Mouse (Mus musculus) stomach, embryonic 14.5 days (tissue): ENCODE data around the gene Chd6. TPM values are rescaled to one million over a fixed set of nuclear protein-coding genes. Genes with fewer than 3 reads are reported as not detected.
A peak's percentile ranks its signal among the peaks of the same experiment; 100 is the strongest.

Experiments used
- ATAC-seq: fragments of 200-750 bp; cut with Nextera tagmentation; 2 replicates; pipeline ENCODE4 v1.8.0; 2017; ENCODE audit warnings: low read depth, moderate TSS enrichment; ENCODE audit not compliant: insufficient number of reproducible peaks, insufficient read depth, low FRiP score
- H3K27ac ChIP-seq: fragments of 300-500 bp; sonication (generic); 2 replicates; pipeline ENCODE4 v1.5.1; 2014; ENCODE audit warnings: mild to moderate bottlenecking, low read length, moderate library complexity, mixed read lengths
- H3K27me3 ChIP-seq: fragments of 300-500 bp; sonication (generic); 2 replicates; pipeline ENCODE4 v1.6.1; 2014; ENCODE audit warnings: low read length, control low read depth, mixed read lengths; ENCODE audit not compliant: control insufficient read depth, insufficient read depth
- H3K36me3 ChIP-seq: fragments of 300-500 bp; sonication (generic); 2 replicates; pipeline ENCODE4 v1.6.1; 2014; ENCODE audit warnings: mild to moderate bottlenecking, control low read depth, low read length, moderate library complexity, mixed read lengths; ENCODE audit not compliant: control insufficient read depth, insufficient read depth
- H3K4me1 ChIP-seq: fragments of 300-500 bp; sonication (generic); 2 replicates; pipeline ENCODE4 v1.6.1; 2014; ENCODE audit warnings: low read length, control low read depth, mixed read lengths; ENCODE audit not compliant: control insufficient read depth, insufficient read depth
- H3K4me2 ChIP-seq: fragments of 300-500 bp; sonication (generic); replicated peaks from 2 replicates; pipeline ENCODE4 v1.6.1; 2014; ENCODE audit warnings: low read depth, low read length, control low read depth
- H3K4me3 ChIP-seq: fragments of 300-500 bp; sonication (generic); 2 replicates; pipeline ENCODE4 v1.5.1; 2014; ENCODE audit warnings: low read depth, low read length, control low read depth
- H3K9ac ChIP-seq: fragments of 300-500 bp; sonication (generic); replicated peaks from 2 replicates; pipeline ENCODE4 v1.6.1; 2014; ENCODE audit warnings: low read depth, mild to moderate bottlenecking, control low read depth, low read length, moderate library complexity, mixed read lengths
- H3K9me3 ChIP-seq: fragments of 300-500 bp; sonication (generic); 2 replicates; pipeline ENCODE4 v1.6.1; 2016; ENCODE audit warnings: low read depth, low read length, control low read depth; ENCODE audit not compliant: control insufficient read depth
- WGBS: fragments of 180-500 bp; shearing (Covaris S2); extraction: QIAGEN DNeasy Blood & Tissue Kit; methylation state at CpG from one replicate; pipeline ENCODE4 v1.1.7; 2014; 5-methylcytosine and 5-hydroxymethylcytosine counted together
- polyA plus RNA-seq: library from polyadenylated mRNA; unstranded; fragments of >200 nt; fragmentation: Nextera tagmentation; extraction: Ambion mirVana; gene quantifications from 2 replicates; pipeline ENCODE4 v1.2.1, GENCODE M21; 2014

Gene Chd6
- polyA plus RNA-seq, 1 experiment from 2014 or later = 52.2 TPM

DNA sequence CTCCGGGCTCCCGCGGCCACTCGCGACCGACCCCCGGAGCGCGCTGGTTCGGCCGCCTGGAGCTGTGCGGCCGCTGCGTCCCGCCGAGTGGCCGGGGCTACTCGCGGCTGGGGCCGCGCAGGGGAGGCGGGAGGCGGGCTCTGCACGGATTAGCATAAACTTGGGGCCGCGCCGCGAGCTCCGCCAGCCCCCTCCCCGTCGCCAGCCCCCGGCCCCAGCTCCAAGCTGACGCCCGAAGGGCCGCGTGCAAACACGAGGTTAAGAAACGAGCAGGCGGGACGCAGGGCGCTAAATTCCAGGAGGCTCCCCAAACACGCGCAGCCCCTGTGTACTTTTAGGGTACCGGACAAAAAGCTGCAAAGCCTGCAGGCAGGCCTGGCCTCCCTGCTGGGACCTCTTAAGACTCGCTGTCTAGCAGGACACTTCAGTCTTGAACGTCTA lies 196.6 kb downstream of the Chd6 start, which contains the start of gene Emilin3:
Gene Emilin3, minus strand, starts transcription at position 98 of the 441 bp plus-strand sequence.
- peak within 1 kb of the TSS; percentile 55 for H3K27ac ChIP-seq
- H3K36me3 ChIP-seq = peaks cover 9% of the 10 kb centered on the region
- ATAC-seq = peak; percentile 76
- no peaks in the 10 kb centered on the region for H3K9me3 ChIP-seq
- peak within 1 kb of the TSS; percentile 57 for H3K4me3 ChIP-seq
- peak within 1 kb of the TSS; percentile 74 for H3K9ac ChIP-seq
- peaks cover 16% of the 10 kb centered on the region for H3K4me1 ChIP-seq
- H3K27me3 ChIP-seq = peaks cover 5% of the 10 kb centered on the region; the same call in 1 of the 2 replicates
- under 1% methylated on average over 46 of the region's 46 CpGs for WGBS
- peak within 1 kb of the TSS; percentile 94 for H3K4me2 ChIP-seq

DNA sequence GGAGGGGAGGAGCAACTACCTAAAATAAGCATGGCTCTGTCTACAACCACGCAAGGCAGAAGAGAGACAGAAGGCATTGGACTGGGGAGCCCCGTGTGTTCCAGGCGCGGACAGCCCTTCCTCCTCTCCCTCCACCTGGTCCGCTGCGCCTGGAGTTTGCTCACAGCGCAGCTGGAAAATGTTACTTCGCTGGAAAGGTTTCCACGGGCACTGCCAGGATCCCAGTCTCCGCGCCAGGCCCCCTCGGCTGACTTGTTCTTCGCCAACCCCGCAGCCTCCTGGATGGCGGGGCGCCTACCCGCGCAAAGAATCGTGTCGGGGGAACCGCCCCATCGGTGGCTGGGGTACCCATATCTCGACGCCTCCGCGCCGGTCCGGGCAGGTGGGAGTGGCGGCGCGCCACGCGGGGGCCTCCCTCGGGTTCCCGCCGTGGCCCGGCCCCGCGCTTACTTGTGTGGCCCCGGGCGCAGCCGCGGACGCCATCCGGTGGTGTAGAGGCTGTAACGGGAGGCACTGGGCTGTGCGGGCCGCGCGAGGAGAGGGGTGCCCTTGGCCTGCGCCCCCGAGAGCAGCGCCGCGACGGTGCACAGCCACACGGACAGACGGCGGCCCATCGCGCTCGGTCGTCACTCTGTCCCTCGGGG lies 197.2 kb downstream of the Chd6 start:
- Histone ChIP-seq H3K27ac (peak overlapping the region; percentile 55; the same call in 1 of the 2 replicates), H3K4me1 (peaks cover 16% of the 10 kb centered on the region), H3K36me3 (peaks cover 11% of the 10 kb centered on the region), H3K9ac (peak overlapping the region; percentile 74), H3K4me3 (peak overlapping the region; percentile 57), H3K9me3 (no peaks in the 10 kb centered on the region), H3K27me3 (peaks cover 5% of the 10 kb centered on the region; the same call in 1 of the 2 replicates), H3K4me2 (peak overlapping the region; percentile 94)
- peak; percentile 40; the same call in 1 of the 2 replicates for ATAC-seq
- WGBS = 2% methylated on average over 64 of the region's 64 CpGs

DNA sequence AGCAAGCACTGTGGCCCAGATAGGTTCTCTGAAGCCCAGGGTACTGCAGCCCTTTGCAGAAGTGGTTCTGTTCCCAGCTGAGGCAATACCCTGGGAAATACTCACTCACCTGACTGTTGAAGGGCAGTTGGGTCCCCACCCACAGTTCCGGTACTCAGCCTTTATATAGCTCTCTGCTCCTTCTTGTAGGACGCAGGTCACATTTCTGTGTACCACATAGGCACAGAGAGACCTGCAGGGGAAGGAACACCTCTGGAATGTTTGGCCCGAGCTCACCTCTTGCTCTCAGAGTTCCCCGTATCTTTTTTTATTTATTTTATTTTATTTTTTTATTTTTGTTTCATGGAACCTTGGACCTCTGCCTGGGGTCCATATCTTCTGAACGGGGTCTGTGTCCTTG lies 198.2 kb downstream of the Chd6 start:
- no peak overlapping the region for H3K9ac ChIP-seq
- H3K4me2 ChIP-seq = peak overlapping the region; percentile 94

DNA sequence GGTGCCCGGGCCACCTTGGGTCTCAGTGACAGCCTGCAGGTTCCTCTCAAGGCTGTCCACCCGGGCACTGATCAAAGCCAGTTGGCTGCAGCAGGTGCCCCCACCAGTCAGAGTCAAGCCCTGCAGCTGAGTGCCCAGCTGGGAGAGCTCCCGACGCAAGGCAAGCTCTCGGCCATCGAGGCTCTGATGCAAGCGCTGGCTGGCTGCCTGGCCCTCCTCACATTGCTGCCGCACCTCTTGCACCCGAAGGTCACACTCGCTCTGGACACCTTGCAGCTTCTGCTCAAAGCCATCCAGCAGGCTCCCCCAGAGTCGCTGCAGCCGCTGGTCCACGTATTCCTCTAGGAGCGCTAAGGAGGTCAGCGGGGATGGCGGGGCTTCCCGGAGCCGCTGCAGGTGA lies 200.3 kb downstream of the Chd6 start:
- Histone ChIP-seq H3K27me3 (peaks cover 5% of the 10 kb centered on the region; the same call in 1 of the 2 replicates), H3K4me2 (no peak overlapping the region), H3K36me3 (peaks cover 11% of the 10 kb centered on the region), H3K4me1 (peaks cover 6% of the 10 kb centered on the region; the same call in 1 of the 2 replicates), H3K9me3 (no peaks in the 10 kb centered on the region), H3K4me3 (no peak overlapping the region), H3K9ac (no peak overlapping the region), H3K27ac (no peak overlapping the region)
- WGBS = 64% methylated on average over 18 of the region's 18 CpGs
- ATAC-seq = no peak

More for the DNA sequence above, 198.2 kb downstream of the Chd6 start:
- ATAC-seq = no peak
- H3K9me3 ChIP-seq = no peaks in the 10 kb centered on the region
- peaks cover 12% of the 10 kb centered on the region for H3K4me1 ChIP-seq
- H3K27ac ChIP-seq = no peak overlapping the region
- peaks cover 5% of the 10 kb centered on the region; the same call in 1 of the 2 replicates for H3K27me3 ChIP-seq
- H3K36me3 ChIP-seq = peaks cover 11% of the 10 kb centered on the region
- no peak overlapping the region for H3K4me3 ChIP-seq
- 81% methylated on average over 5 of the region's 5 CpGs for WGBS

DNA sequence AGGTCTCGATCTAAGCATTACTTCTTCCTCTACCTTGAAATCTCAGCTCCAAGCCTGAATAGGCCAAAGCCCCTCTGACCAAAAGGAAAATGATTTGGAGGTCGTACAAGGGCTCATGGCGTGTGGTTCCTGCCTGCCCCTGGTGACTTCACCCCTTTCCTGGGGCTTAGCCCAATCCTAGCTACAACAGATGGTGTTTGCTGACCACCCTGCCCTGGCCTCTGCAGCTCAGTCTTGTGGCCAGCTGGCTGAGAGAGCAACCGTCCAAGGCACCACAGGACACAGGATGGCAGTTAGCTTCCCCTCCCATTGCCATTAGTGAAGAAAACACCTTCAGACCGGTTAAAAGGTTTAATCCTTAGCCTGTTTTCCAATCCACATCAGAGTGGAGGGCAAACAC lies 202.8 kb downstream of the Chd6 start:
- Histone ChIP-seq H3K4me1 (peaks cover 6% of the 10 kb centered on the region; the same call in 1 of the 2 replicates), H3K27me3 (no peaks in the 10 kb centered on the region), H3K4me3 (no peak overlapping the region), H3K9me3 (no peaks in the 10 kb centered on the region), H3K4me2 (no peak overlapping the region), H3K9ac (no peak overlapping the region), H3K27ac (no peak overlapping the region), H3K36me3 (peaks cover 11% of the 10 kb centered on the region)
- WGBS = 78% methylated on average over 5 of the region's 5 CpGs
- no peak for ATAC-seq

DNA sequence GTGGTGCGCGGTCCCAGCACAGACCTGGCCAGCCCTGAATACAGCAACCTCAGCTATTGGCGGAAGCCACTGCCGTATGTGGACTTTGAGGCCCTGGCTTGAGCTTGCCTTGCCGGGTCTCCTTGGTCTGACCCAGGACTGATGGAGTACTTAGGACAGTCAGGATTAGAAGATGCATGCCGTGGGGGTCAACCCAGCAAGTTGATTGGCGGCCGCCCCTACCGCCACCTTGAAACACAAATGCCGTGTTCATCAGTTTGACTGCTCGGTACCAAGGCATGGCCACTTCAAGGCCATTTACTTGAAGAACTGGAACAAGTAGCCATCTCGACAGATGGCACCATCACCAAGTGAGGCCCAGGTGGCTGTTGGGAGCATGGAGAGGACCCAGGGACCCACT lies 203.6 kb downstream of the Chd6 start:
- no peak for ATAC-seq
- Histone ChIP-seq H3K9me3 (no peaks in the 10 kb centered on the region), H3K4me1 (peaks cover 2% of the 10 kb centered on the region; the same call in 1 of the 2 replicates), H3K27ac (no peak overlapping the region), H3K4me3 (no peak overlapping the region), H3K4me2 (no peak overlapping the region), H3K9ac (no peak overlapping the region), H3K36me3 (peaks cover 11% of the 10 kb centered on the region), H3K27me3 (no peaks in the 10 kb centered on the region)
- WGBS = 95% methylated on average over 12 of the region's 12 CpGs

DNA sequence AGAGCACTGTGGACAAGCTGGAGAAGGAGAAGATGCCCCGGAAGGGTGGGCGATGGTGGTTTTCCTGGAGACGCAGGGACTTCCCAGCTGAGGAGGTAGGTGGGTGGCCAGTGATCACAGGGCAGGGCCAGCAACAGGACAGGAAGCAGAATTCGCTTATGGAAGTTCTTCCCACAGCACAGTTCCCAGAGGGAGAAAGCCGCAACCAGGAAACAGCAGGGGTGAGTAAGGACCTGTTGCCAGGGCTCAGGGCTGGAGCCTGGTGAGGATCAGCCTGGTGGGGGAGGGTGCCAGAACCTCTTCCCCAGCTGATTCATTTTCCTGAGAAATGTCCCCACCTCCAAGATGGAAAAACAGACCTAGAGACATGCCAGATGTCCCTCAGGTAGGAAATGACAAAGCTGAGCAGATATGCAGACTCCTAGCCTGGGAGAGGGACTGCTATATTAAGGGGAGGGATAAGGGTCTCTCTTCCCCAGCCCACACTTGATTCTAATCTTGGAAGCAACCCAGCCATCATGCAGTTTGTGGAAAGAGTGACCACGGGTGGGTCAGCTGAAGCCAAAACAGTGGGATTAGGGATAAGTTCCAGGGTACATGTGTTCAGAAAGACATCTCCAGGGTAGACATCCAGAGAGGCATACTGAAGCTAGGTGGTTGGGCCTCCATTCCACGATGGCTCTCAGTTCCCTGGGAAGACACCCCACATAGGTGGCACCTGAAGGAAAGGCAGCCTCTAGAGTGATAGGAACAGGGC lies 207.0 kb downstream of the Chd6 start:
- 71% methylated on average over 7 of the region's 7 CpGs for WGBS
- no peak overlapping the region for H3K4me2 ChIP-seq
- H3K4me1 ChIP-seq = 0 out of 2 replicates have a peak, but pooled peaks cover 2% of the 10 kb centered on the region
- H3K27ac ChIP-seq = no peak overlapping the region
- H3K4me3 ChIP-seq = no peak overlapping the region
- no peaks in the 10 kb centered on the region for H3K27me3 ChIP-seq
- no peak overlapping the region for H3K9ac ChIP-seq
- ATAC-seq = no peak
- no peaks in the 10 kb centered on the region; the same call in 1 of the 2 replicates for H3K36me3 ChIP-seq
- H3K9me3 ChIP-seq = no peaks in the 10 kb centered on the region
